Mouse (Mus musculus) heart, embryonic 11.5 days (tissue): ENCODE data around the gene Etnk2. TPM values are rescaled to one million over a fixed set of nuclear protein-coding genes. Genes with fewer than 3 reads are reported as not detected.

Experiments
- ATAC-seq: fragments of 200-750 bp; cut with Nextera tagmentation; replicated peaks from 2 replicates; pipeline ENCODE4 v1.8.0; 2017; ENCODE audit warnings: moderate library complexity; ENCODE audit not compliant: insufficient number of reproducible peaks, low FRiP score, low TSS enrichment
- H3K27ac ChIP-seq: fragments of 300-500 bp; sonication (generic); 2 replicates; pipeline ENCODE4 v1.5.1; 2014; ENCODE audit warnings: mild to moderate bottlenecking, low read depth, low read length
- H3K27me3 ChIP-seq: fragments of 300-500 bp; sonication (generic); 2 replicates; pipeline ENCODE4 v1.6.1; 2014; ENCODE audit warnings: mild to moderate bottlenecking, low read length, mixed read lengths; ENCODE audit not compliant: control insufficient read depth, insufficient read depth
- H3K36me3 ChIP-seq: fragments of 300-500 bp; sonication (generic); 2 replicates; pipeline ENCODE4 v1.6.1; 2014; ENCODE audit warnings: mild to moderate bottlenecking, low read length, moderate library complexity, mixed read lengths; ENCODE audit not compliant: control insufficient read depth, insufficient read depth
- H3K4me1 ChIP-seq: fragments of 300-500 bp; sonication (generic); 2 replicates; pipeline ENCODE4 v1.6.1; 2014; ENCODE audit warnings: low read length; ENCODE audit not compliant: control insufficient read depth, insufficient read depth
- H3K4me2 ChIP-seq: fragments of 300-500 bp; sonication (generic); 2 replicates; pipeline ENCODE4 v1.6.1; 2014; ENCODE audit warnings: mild to moderate bottlenecking, moderate library complexity
- H3K4me3 ChIP-seq: fragments of 300-500 bp; sonication (generic); 2 replicates; pipeline ENCODE4 v1.5.1; 2014; ENCODE audit warnings: low read depth, low read length
- H3K9ac ChIP-seq: fragments of 300-500 bp; sonication (generic); 2 replicates; pipeline ENCODE4 v1.6.1; 2014; ENCODE audit warnings: mild to moderate bottlenecking, low read depth, low read length, moderate library complexity
- H3K9me3 ChIP-seq: fragments of 300-500 bp; sonication (generic); replicated peaks from 2 replicates; pipeline ENCODE4 v1.6.1; 2016; ENCODE audit warnings: low read length; ENCODE audit not compliant: control insufficient read depth
- WGBS: fragments of 180-500 bp; shearing (Covaris S2); extraction: QIAGEN DNeasy Blood & Tissue Kit; methylation state at CpG from one replicate; pipeline ENCODE4 v1.1.7; 2014; ENCODE audit not compliant: insufficient replicate concordance; 5-methylcytosine and 5-hydroxymethylcytosine counted together
- polyA plus RNA-seq: library from polyadenylated mRNA; unstranded; fragments of >200 nt; fragmentation: Nextera tagmentation; extraction: Ambion mirVana; gene quantifications from 2 replicates; pipeline ENCODE4 v1.2.1, GENCODE M21; 2014

Etnk2 gene
- polyA plus RNA-seq, 1 experiment from 2014 or later = 1.5 TPM

DNA sequence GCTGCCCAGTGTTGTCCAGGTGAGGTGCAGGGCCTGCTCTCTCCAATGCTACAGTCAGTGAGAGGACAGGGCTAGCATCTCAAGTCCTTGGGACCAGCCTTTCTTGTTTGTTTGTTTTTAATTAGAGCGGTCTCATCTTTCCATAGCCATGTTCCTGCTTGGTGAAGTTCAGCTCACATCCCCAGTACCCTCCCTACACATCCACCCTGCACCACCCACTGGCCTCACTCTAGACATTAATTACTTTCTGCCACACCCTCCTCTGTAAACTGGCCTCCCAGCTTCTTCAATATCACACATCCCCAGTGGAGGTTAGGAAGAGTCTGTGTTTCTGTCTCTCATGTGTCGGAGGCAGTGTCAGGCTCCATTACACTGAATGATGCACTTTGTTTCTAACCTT, 19.0 kb upstream of the Etnk2 start:
- ATAC-seq = no peak
- H3K4me3 ChIP-seq = no peak overlapping the region
- no peak overlapping the region for H3K9ac ChIP-seq
- H3K4me2 ChIP-seq = no peak overlapping the region
- H3K9me3 ChIP-seq = no peaks in the 10 kb centered on the region
- H3K36me3 ChIP-seq = no peaks in the 10 kb centered on the region
- WGBS = 89% methylated on average over 2 of the region's 2 CpGs
- no peaks in the 10 kb centered on the region for H3K27me3 ChIP-seq
- no peak overlapping the region for H3K27ac ChIP-seq
- peaks cover 4% of the 10 kb centered on the region; the same call in 1 of the 2 replicates for H3K4me1 ChIP-seq

DNA sequence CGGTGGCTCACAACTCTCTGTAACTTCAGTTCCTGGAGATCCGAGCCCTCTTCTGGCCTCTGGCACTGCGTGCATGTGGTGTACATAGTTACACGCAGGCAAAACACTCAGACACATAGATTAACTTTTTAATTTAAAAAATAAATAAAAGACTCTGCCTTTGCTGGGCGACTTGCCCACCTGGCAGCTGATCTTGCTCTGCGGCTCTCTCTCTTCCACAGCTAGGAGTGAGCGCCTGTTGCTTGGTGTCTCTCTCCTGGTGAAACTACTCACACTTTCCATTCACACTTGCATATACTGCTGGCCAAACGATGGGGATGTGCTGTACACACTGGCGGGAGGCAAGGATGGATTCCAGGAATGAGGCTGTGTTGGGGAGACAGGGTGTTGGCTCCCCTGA, 16.8 kb upstream of the Etnk2 start:
- H3K4me1 ChIP-seq = peaks cover 8% of the 10 kb centered on the region; the same call in 1 of the 2 replicates
- no peak overlapping the region for H3K27ac ChIP-seq
- no peak overlapping the region for H3K9ac ChIP-seq
- no peak overlapping the region for H3K4me3 ChIP-seq
- no peak for ATAC-seq
- no peaks in the 10 kb centered on the region for H3K36me3 ChIP-seq
- peaks cover 4% of the 10 kb centered on the region; the same call in 1 of the 2 replicates for H3K27me3 ChIP-seq
- no peaks in the 10 kb centered on the region for H3K9me3 ChIP-seq
- H3K4me2 ChIP-seq = no peak overlapping the region
- 80% methylated on average over 9 of the region's 9 CpGs for WGBS

DNA sequence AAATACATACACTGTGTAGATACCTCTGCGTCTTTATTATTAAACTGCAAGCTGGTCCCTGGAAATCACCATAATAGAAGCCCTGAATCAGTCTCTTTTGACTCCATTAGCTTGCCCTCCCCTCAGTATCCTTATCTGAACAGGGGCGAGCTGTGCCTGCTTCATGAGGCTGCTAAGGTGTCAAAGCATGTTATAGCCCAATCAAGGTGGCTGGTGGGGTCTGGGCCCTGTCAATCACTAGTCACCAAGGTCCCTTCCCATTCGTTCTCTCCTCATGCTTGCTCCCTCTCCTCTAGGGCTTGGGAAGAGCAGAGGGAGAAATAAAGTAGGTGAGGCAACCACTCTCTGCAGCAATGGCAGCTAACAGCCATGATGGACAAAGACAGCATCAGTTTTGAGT, 16.1 kb upstream of the Etnk2 start:
- Histone ChIP-seq H3K4me1 (peaks cover 8% of the 10 kb centered on the region; the same call in 1 of the 2 replicates), H3K9me3 (no peaks in the 10 kb centered on the region), H3K9ac (no peak overlapping the region), H3K36me3 (no peaks in the 10 kb centered on the region), H3K4me2 (no peak overlapping the region), H3K27me3 (peaks cover 6% of the 10 kb centered on the region; the same call in 1 of the 2 replicates), H3K4me3 (no peak overlapping the region), H3K27ac (no peak overlapping the region)
- 47% methylated on average over 3 of the region's 3 CpGs for whole genome bisulfite sequencing
- ATAC-seq = no peak

DNA sequence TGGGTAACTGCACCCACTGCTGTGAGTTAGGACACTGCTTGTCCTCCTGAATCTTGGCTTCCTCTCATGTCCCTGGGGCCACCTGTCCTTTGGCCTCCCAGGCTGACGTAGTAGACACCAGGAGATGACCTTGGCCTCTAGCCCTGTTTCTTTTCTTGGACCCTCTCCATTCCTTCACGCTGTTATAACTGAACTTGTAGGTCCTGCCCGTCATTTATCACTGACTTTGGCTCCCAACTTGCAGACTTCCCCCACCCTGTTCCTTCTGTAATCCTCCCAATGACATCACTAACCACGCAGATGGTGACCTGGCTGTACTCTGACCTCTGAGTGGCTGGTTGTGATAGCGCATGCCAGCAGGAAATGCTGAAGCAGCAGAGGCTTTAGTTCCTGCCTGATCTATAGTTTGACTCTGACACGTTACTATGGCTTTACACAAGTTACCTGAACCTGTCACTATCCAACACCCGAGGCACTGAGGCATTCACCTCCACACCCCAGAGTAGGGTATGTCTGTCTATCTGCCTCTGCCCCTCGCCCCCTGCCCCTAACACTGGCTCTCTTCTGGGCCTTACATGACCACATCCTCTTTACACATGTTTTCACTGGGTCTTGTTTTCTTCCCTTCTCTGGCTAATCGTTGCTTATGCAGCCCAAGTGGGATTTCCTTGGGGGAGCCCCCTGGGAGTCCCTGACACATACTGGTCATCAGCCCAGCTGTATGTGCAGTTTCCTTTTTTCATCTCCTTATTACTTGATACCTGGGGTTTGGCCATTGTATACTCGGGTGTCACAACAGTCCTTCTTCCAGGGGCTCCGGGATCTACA, 15.5 kb upstream of the Etnk2 start:
- ATAC-seq = no peak
- no peak overlapping the region for H3K4me2 ChIP-seq
- H3K36me3 ChIP-seq = no peaks in the 10 kb centered on the region
- 53% methylated on average over 11 of the region's 11 CpGs for WGBS
- H3K4me1 ChIP-seq = peaks cover 8% of the 10 kb centered on the region; the same call in 1 of the 2 replicates
- no peaks in the 10 kb centered on the region for H3K9me3 ChIP-seq
- no peak overlapping the region for H3K4me3 ChIP-seq
- H3K9ac ChIP-seq = no peak overlapping the region
- peaks cover 6% of the 10 kb centered on the region; the same call in 1 of the 2 replicates for H3K27me3 ChIP-seq
- H3K27ac ChIP-seq = no peak overlapping the region

DNA sequence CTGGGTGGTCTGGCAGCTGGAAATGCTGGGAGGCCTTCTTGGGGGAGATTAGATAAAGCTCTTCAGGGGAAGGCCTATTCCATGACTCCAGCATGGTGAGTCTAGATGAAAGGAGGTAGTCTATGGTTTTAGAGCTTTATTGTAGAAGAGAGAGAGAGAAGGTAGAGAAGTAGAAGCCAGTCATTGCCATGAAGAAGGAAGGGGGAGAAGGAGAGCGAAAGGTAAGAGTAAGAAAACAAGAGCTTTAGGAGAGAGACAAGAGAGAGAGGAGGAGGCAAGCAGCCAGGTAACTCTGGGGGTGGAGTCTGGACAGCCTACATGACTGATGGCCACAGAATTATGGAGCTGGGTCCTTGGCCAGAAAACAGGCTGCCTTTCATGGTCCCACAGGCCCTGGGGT, 13.2 kb upstream of the Etnk2 start, which contains the start of gene Ren1:
Gene Ren1 (plus strand): TSS at position 301 of the 400 bp plus-strand sequence.
- H3K9ac ChIP-seq = no peak within 1 kb of the TSS
- no peaks in the 10 kb centered on the region for H3K36me3 ChIP-seq
- H3K4me2 ChIP-seq = no peak within 1 kb of the TSS
- WGBS = 94% methylated on average over 1 of the region's 1 CpGs
- H3K9me3 ChIP-seq = no peaks in the 10 kb centered on the region
- ATAC-seq = no peak
- peaks cover 8% of the 10 kb centered on the region; the same call in 1 of the 2 replicates for H3K4me1 ChIP-seq
- H3K27me3 ChIP-seq = peaks cover 6% of the 10 kb centered on the region; the same call in 1 of the 2 replicates
- H3K27ac ChIP-seq = no peak within 1 kb of the TSS
- no peak within 1 kb of the TSS for H3K4me3 ChIP-seq

DNA sequence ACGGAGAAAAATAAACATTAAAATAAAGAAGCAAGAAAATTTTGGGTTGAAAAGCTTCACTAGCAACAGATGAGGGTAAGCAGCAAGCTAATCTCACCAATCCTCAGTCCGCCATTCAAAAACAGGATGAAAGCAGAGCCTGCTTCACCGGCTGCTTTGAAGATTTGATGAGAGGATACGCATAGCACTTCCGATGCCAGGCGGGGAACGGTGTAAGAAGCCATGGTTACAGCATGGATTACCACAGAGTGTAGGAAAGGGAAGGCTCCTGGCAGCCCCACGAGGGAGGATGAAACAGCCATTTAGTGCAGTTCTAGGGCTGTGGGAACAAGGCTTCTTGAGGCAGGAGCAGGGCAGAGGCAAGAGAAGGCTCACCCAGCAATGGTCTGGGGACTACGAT, 11.6 kb upstream of the Etnk2 start:
- 47% methylated on average over 9 of the region's 9 CpGs for WGBS
- Histone ChIP-seq H3K27me3 (peaks cover 11% of the 10 kb centered on the region), H3K4me2 (no peak overlapping the region), H3K36me3 (no peaks in the 10 kb centered on the region), H3K4me1 (peaks cover 8% of the 10 kb centered on the region; the same call in 1 of the 2 replicates), H3K27ac (no peak overlapping the region), H3K9ac (no peak overlapping the region), H3K4me3 (no peak overlapping the region), H3K9me3 (no peaks in the 10 kb centered on the region)
- ATAC-seq = no peak

DNA sequence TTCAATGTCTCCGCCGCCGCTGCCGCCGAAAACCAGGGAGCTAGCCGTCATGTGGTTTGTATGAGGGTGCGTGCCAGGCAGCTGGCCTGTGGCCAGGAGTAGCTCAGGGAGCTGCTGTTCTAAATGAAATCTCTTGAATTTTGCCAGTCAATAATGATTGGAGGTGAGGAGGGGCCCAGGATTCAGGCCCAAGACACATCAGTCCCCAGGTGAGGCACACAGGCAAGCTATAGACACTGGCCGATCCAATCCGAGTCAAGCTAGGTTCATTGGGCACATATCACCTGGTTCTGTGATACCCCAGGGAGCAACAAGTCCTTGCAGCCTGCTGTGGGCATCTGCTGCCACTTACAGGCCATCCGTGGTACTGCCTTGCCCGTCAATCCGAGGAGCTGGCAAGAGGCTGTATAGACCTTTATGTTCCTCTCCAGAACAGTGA, 10.0 kb upstream of the Etnk2 start:
- H3K4me2 ChIP-seq = no peak overlapping the region
- 44% methylated on average over 12 of the region's 12 CpGs for WGBS
- no peak overlapping the region for H3K9ac ChIP-seq
- ATAC-seq = no peak
- H3K4me1 ChIP-seq = peaks cover 4% of the 10 kb centered on the region; the same call in 1 of the 2 replicates
- H3K9me3 ChIP-seq = no peaks in the 10 kb centered on the region
- no peak overlapping the region for H3K4me3 ChIP-seq
- H3K36me3 ChIP-seq = no peaks in the 10 kb centered on the region
- peaks cover 15% of the 10 kb centered on the region for H3K27me3 ChIP-seq
- H3K27ac ChIP-seq = no peak overlapping the region

DNA sequence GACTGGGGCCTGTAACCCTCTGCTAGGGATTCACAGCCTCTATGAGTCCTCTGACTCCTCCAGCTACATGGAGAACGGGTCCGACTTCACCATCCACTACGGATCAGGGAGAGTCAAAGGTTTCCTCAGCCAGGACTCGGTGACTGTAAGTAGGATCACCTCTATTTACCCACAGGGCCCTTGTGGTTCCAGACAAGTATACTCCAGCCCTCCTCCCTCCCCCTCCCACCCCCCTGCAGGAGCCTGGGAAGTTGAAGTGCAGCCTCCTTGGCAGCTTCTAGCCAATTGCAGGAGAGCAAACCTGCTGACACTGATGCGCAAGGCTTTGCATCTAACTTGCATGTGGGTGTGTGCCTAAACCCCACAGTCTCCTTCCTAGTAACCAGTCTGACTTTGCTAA, 7.9 kb upstream of the Etnk2 start:
- no peak overlapping the region for H3K4me3 ChIP-seq
- ATAC-seq = no peak

More for the DNA sequence above, 7.9 kb upstream of the Etnk2 start:
- Histone ChIP-seq H3K4me1 (no peaks in the 10 kb centered on the region; the same call in 1 of the 2 replicates), H3K4me2 (no peak overlapping the region), H3K36me3 (no peaks in the 10 kb centered on the region), H3K9ac (no peak overlapping the region), H3K9me3 (no peaks in the 10 kb centered on the region), H3K27me3 (peaks cover 22% of the 10 kb centered on the region), H3K27ac (no peak overlapping the region)
- 41% methylated on average over 5 of the region's 5 CpGs for WGBS
